Mouse (Mus musculus) liver, postnatal 0 days (tissue): ENCODE measurements around the gene Serpina3n.

ENCODE experiments used
- CTCF ChIP-seq: sonication (generic); IDR thresholded peaks from 2 replicates; pipeline ENCODE4 v1.5.1; 2016; ENCODE audit warnings: antibody characterized with exemption, low read depth
- EP300 ChIP-seq: IDR thresholded peaks from 2 replicates; pipeline ENCODE4 v1.6.1; 2016; ENCODE audit warnings: antibody characterized with exemption, low read depth, mild to moderate bottlenecking

DNA sequence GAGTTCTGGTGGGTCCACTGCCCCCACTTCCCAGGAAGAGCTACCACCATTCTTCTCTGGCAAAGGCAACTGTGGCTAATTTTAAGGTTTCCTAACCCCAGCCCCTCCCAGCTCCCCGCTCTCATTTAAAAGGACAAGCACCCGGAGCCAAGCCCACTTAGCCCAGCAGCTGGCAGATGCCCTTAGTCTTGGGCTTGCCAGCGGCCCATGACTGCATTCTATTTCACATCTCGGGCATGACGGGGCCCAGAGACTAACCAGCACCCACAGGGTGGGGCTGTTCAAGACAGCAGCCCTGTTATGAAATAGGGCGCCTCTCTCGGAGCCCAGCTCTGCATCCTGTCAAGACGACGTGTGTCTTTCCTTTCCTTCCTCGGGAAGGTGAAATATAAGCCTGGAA is 43.7 kb downstream of the Serpina3n start:
- TF ChIP-seq CTCF (no peak), EP300 (no peak)
